Mouse (Mus musculus) neural tube, embryonic 11.5 days (tissue): ENCODE measurements around the gene Slc1a5. TPM values are rescaled to one million over a fixed set of nuclear protein-coding genes. Genes with fewer than 3 reads are reported as not detected.
A peak's percentile ranks its signal among the peaks of the same experiment; 100 is the strongest.

Source experiments
- ATAC-seq: fragments of 200-750 bp; cut with Nextera tagmentation; 2 replicates; pipeline ENCODE4 v1.8.0; 2017; ENCODE audit warnings: moderate number of reproducible peaks, mild to moderate bottlenecking, moderate TSS enrichment, moderate library complexity; ENCODE audit not compliant: insufficient read depth, low FRiP score, low TSS enrichment
- DNase-seq: peaks from one replicate; pipeline ENCODE4 v3.0.0-alpha.2; 2015; ENCODE audit warnings: low spot score
- H3K27ac ChIP-seq: fragments of 300-500 bp; sonication (generic); 2 replicates; pipeline ENCODE4 v1.5.1; 2014; ENCODE audit warnings: low read depth, mild to moderate bottlenecking, low read length
- H3K27me3 ChIP-seq: fragments of 300-500 bp; sonication (generic); 2 replicates; pipeline ENCODE4 v1.6.1; 2014; ENCODE audit warnings: mild to moderate bottlenecking, low read length, mixed read lengths; ENCODE audit not compliant: control insufficient read depth, insufficient read depth
- H3K36me3 ChIP-seq: fragments of 300-500 bp; sonication (generic); 2 replicates; pipeline ENCODE4 v1.6.1; 2014; ENCODE audit warnings: mild to moderate bottlenecking, low read length, moderate library complexity, mixed read lengths; ENCODE audit not compliant: control insufficient read depth, insufficient read depth
- H3K4me1 ChIP-seq: fragments of 300-500 bp; sonication (generic); 2 replicates; pipeline ENCODE4 v1.6.1; 2014; ENCODE audit warnings: low read length, mixed read lengths; ENCODE audit not compliant: control insufficient read depth, insufficient read depth
- H3K4me2 ChIP-seq: fragments of 300-500 bp; sonication (generic); 2 replicates; pipeline ENCODE4 v1.6.1; 2014; ENCODE audit warnings: low read depth, mild to moderate bottlenecking, moderate library complexity
- H3K4me3 ChIP-seq: fragments of 300-500 bp; sonication (generic); 2 replicates; pipeline ENCODE4 v1.5.1; 2014; ENCODE audit warnings: low read depth, low read length
- H3K9ac ChIP-seq: fragments of 300-500 bp; sonication (generic); 2 replicates; pipeline ENCODE4 v1.6.1; 2014; ENCODE audit warnings: mild to moderate bottlenecking, low read length
- H3K9me3 ChIP-seq: fragments of 300-500 bp; sonication (generic); 2 replicates; pipeline ENCODE4 v1.6.1; 2016; ENCODE audit warnings: low read length; ENCODE audit not compliant: control insufficient read depth
- WGBS: fragments of 180-500 bp; shearing (Covaris S2); extraction: QIAGEN DNeasy Blood & Tissue Kit; methylation state at CpG from one replicate; pipeline ENCODE4 v1.1.7; 2014; 5-methylcytosine and 5-hydroxymethylcytosine counted together
- polyA plus RNA-seq: library from polyadenylated mRNA; unstranded; fragments of >200 nt; fragmentation: Nextera tagmentation; extraction: Ambion mirVana; gene quantifications from 2 replicates; pipeline ENCODE4 v1.2.1, GENCODE M21; 2014

Gene Slc1a5
- polyA plus RNA-seq, result 17.2 and 17.3 TPM in 2 replicates

- peak within 1 kb of the TSS; percentile 65 for H3K4me2 ChIP-seq
- no peak within 1 kb of the TSS for H3K27ac ChIP-seq
- peak within 1 kb of the TSS; percentile 47 for H3K4me3 ChIP-seq
- H3K36me3 ChIP-seq, result no peaks in the 10 kb centered on the region
- ATAC-seq (peak; percentile 85), DNase-seq (peak; percentile 93)
- H3K27me3 ChIP-seq, result no peaks in the 10 kb centered on the region
- H3K9me3 ChIP-seq, result no peaks in the 10 kb centered on the region
- 3% methylated on average over 34 of the region's 34 CpGs for WGBS
- H3K4me1 ChIP-seq, result peaks cover 17% of the 10 kb centered on the region; the same call in 1 of the 2 replicates
- H3K9ac ChIP-seq, result peak within 1 kb of the TSS; percentile 32
Measured at GRCm38 (mm10) chr7:16780825-16781554, at the start of gene Slc1a5. Gene Slc1a5, plus strand, starts transcription at chr7:16781340.

- Histone ChIP-seq H3K4me3 (no peak overlapping the region), H3K4me1 (no peaks in the 10 kb centered on the region), H3K27ac (no peak overlapping the region), H3K27me3 (no peaks in the 10 kb centered on the region), H3K9ac (no peak overlapping the region), H3K4me2 (no peak overlapping the region), H3K9me3 (no peaks in the 10 kb centered on the region), H3K36me3 (no peaks in the 10 kb centered on the region)
- no peak for ATAC-seq
- DNase-seq, result no peak
- WGBS, result 38% methylated on average over 7 of the region's 7 CpGs
Measured at GRCm38 (mm10) chr7:16731893-16732422, 49.2 kb upstream of the Slc1a5 start.

- Histone ChIP-seq H3K9me3 (no peaks in the 10 kb centered on the region), H3K27ac (no peak overlapping the region), H3K4me2 (peak overlapping the region; percentile 32), H3K4me1 (peaks cover 6% of the 10 kb centered on the region), H3K4me3 (peak overlapping the region; percentile 74; the same call in 1 of the 2 replicates), H3K9ac (no peak overlapping the region), H3K27me3 (no peaks in the 10 kb centered on the region), H3K36me3 (no peaks in the 10 kb centered on the region)
- 41% methylated on average over 10 of the region's 10 CpGs for WGBS
- ATAC-seq (peak; percentile 28; the same call in 1 of the 2 replicates), DNase-seq (no peak)
Measured at GRCm38 (mm10) chr7:16737606-16738072, 43.5 kb upstream of the Slc1a5 start.

GRCm38 (mm10) chr7:16738073-16738696, 43.0 kb upstream of the Slc1a5 start, which contains the start of gene Ap2s1:
Gene Ap2s1, plus strand, starts transcription at chr7:16738410.
- under 1% methylated on average over 34 of the region's 34 CpGs for WGBS
- H3K27ac ChIP-seq, result no peak within 1 kb of the TSS
- H3K27me3 ChIP-seq, result no peaks in the 10 kb centered on the region
- H3K4me1 ChIP-seq, result peaks cover 6% of the 10 kb centered on the region
- DNase-seq (peak; percentile 97), ATAC-seq (peak; percentile 98)
- peak within 1 kb of the TSS; percentile 74 for H3K4me3 ChIP-seq
- peak within 1 kb of the TSS; percentile 70 for H3K9ac ChIP-seq
- no peaks in the 10 kb centered on the region for H3K9me3 ChIP-seq
- no peaks in the 10 kb centered on the region; the same call in 1 of the 2 replicates for H3K36me3 ChIP-seq
- H3K4me2 ChIP-seq, result peak within 1 kb of the TSS; percentile 55

- 64% methylated on average over 10 of the region's 10 CpGs for WGBS
- ATAC-seq, result 0 out of 2 replicates have a peak, but pooled peaks have one; percentile 6
- DNase-seq, result no peak
- H3K36me3 ChIP-seq, result peaks cover 4% of the 10 kb centered on the region; the same call in 1 of the 2 replicates
- no peaks in the 10 kb centered on the region for H3K27me3 ChIP-seq
- no peaks in the 10 kb centered on the region for H3K9me3 ChIP-seq
- H3K4me1 ChIP-seq, result peaks cover 6% of the 10 kb centered on the region
- peak overlapping the region; percentile 70 for H3K9ac ChIP-seq
- peak overlapping the region; percentile 55 for H3K4me2 ChIP-seq
- peak overlapping the region; percentile 74 for H3K4me3 ChIP-seq
- H3K27ac ChIP-seq, result no peak overlapping the region
Measured at GRCm38 (mm10) chr7:16739056-16739604, 42.0 kb upstream of the Slc1a5 start.

- no peak for ATAC-seq
- H3K27ac ChIP-seq, result no peak overlapping the region
- WGBS, result 91% methylated on average over 4 of the region's 4 CpGs
- no peak overlapping the region for H3K4me2 ChIP-seq
- no peaks in the 10 kb centered on the region for H3K9me3 ChIP-seq
- DNase-seq, result no peak
- H3K36me3 ChIP-seq, result peaks cover 4% of the 10 kb centered on the region
- H3K9ac ChIP-seq, result no peak overlapping the region
- no peaks in the 10 kb centered on the region for H3K27me3 ChIP-seq
- H3K4me3 ChIP-seq, result no peak overlapping the region
- H3K4me1 ChIP-seq, result no peaks in the 10 kb centered on the region
Measured at GRCm38 (mm10) chr7:16745373-16745772, 35.8 kb upstream of the Slc1a5 start.

- H3K27ac ChIP-seq, result no peak overlapping the region
- no peak overlapping the region for H3K9ac ChIP-seq
- ATAC-seq, result no peak; the same call in 1 of the 2 replicates
- no peak overlapping the region for H3K4me2 ChIP-seq
- peaks cover 4% of the 10 kb centered on the region for H3K36me3 ChIP-seq
- H3K9me3 ChIP-seq, result no peaks in the 10 kb centered on the region
- no peak overlapping the region for H3K4me3 ChIP-seq
- H3K27me3 ChIP-seq, result no peaks in the 10 kb centered on the region
- WGBS, result 54% methylated on average over 3 of the region's 3 CpGs
- peak; percentile 62 for DNase-seq
- no peaks in the 10 kb centered on the region for H3K4me1 ChIP-seq
Measured at GRCm38 (mm10) chr7:16746093-16746492, 35.0 kb upstream of the Slc1a5 start.

GRCm38 (mm10) chr7:16747656-16748055, 33.5 kb upstream of the Slc1a5 start:
- Histone ChIP-seq H3K27me3 (no peaks in the 10 kb centered on the region), H3K4me2 (no peak overlapping the region), H3K9me3 (no peaks in the 10 kb centered on the region), H3K9ac (no peak overlapping the region), H3K27ac (no peak overlapping the region), H3K36me3 (peaks cover 4% of the 10 kb centered on the region), H3K4me1 (no peaks in the 10 kb centered on the region), H3K4me3 (no peak overlapping the region)
- 93% methylated on average over 6 of the region's 6 CpGs for WGBS
- ATAC-seq (no peak), DNase-seq (no peak)
